Mouse (Mus musculus) brown adipose tissue, adult 24 weeks (tissue): Measurements from ENCODE around the gene Amtn. TPM values are rescaled to one million over a fixed set of nuclear protein-coding genes. Genes with fewer than 3 reads are reported as not detected.
"Not testable (repeated sequence)": the region's sequence is repeated elsewhere in the genome, so short reads cannot be mapped to it uniquely, and the experiment has no call there.

Source experiments
- H3K27ac ChIP-seq: fragments of 200-500 bp; replicated peaks from 2 replicates; pipeline ENCODE4 v1.5.1; 2012; ENCODE audit warnings: low read depth, mild to moderate bottlenecking, low read length
- H3K4me1 ChIP-seq: fragments of 200-500 bp; 2 replicates; pipeline ENCODE4 v1.6.1; 2012; ENCODE audit warnings: low read length, mixed read lengths; ENCODE audit not compliant: control insufficient read depth, insufficient read depth, insufficient read length
- H3K4me3 ChIP-seq: fragments of 200-500 bp; 2 replicates; pipeline ENCODE4 v1.5.1; 2012; ENCODE audit warnings: low read depth, mild to moderate bottlenecking, low read length, moderate library complexity; ENCODE audit not compliant: insufficient read depth
- polyA plus RNA-seq: library from polyadenylated mRNA; stranded (reverse); fragments of >200 nt; gene quantifications from 2 replicates; pipeline ENCODE4 v1.2.4, GENCODE M21; 2012; ENCODE audit not compliant: missing spikeins, insufficient read depth, insufficient read length

Amtn gene
- not detected in 2 replicates for polyA plus RNA-seq

- no peaks in the 10 kb centered on the region for H3K4me1 ChIP-seq
- H3K27ac ChIP-seq = no peak within 1 kb of the TSS
- H3K4me3 ChIP-seq = no peak within 1 kb of the TSS
Measured at GRCm38 (mm10) chr5:88375808-88376207, at the start of gene Amtn. Amtn (plus strand) TSS chr5:88376108.

DNA sequence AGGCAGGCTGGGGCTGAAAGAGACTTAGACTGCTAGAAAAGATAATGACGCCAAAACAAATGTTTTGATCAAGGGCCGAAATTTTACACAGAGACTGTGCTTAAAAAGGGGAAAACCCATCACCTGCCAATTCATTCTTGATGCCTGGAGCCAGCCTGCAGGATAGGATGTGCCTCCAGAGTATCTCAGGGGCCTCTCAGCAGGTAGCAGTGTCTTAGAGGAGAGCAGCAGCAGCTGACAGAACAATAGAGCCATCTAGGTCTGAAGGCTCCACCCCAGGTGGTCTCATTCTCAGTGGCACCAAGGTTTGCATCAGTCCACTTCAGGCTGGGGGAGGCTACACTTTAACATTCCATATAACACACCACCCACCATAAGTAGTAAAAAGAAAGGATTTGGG lies 27.4 kb upstream of the Amtn start:
- H3K27ac ChIP-seq, H3K4me3 ChIP-seq, H3K4me1 ChIP-seq: not testable (repeated sequence)

DNA sequence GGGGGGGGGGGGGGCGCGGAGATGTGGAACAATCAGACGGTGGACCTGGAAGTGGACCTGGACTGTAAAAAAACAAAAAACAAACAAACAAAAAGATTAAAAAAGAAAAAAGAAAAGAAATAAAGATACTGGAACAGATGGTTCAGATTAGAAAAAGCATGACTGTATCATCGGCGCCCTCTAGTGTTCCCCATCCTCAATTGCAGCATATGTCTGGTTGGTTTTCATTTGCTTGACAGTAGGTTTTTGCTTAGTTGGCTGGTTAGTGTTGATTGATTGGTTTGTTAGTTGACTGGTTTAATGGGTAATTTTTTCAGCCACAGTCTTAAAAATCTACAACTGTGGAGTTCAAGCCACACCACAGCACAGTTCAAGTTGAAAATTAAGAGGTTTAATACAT lies 11.1 kb upstream of the Amtn start:
- Histone ChIP-seq H3K4me3 (no peak overlapping the region), H3K27ac (no peak overlapping the region), H3K4me1 (no peaks in the 10 kb centered on the region)

DNA sequence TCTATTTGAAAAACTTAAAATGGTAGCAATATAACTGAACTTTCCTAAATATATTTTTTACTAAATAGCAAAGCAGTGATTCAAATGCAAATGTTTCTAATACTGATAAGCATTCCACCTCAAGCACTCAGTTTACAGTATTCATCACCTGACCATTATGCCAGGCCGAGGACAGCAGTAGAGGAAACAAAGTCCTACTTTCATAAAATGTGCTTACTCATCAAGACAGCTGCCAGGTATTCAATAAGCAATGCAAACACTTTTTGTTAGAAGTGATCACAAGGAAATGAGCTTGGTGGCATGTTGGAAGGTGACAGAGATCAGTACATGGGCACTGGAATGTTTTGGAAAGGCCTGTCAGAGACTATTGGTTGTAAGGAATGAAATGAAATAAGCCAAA lies 9.0 kb upstream of the Amtn start:
- Histone ChIP-seq H3K4me3 (no peak overlapping the region), H3K27ac (no peak overlapping the region), H3K4me1 (no peaks in the 10 kb centered on the region)

DNA sequence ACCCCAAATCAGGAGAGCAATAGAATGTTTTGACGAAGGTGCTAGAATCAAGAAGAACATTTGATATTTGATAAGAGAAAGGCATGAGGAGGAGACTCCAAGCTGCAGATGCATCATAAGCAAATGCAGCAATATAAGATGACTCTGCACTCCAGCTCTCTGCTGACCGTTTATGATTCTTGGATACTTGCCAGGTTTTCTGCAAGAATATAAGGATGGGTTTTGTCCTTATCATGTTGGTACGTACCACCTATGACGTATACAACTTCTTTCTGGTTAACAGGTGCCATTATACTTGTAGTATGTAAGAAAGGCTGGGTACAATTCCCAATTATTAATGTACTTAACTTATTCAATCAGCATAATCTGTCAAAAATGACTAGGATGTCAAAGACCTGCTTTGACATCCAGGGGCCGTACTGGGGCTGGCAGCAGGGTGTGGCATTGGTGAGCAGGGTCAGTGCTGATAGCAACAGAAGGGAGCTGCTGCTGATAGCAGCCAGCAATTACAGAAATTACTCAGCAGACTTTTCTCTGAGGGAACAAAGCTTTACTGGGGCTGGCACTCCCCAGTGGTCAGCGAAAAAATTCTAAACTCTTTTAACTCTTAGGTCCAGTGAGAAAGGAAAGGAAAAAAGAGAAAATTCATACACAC lies 5.2 kb upstream of the Amtn start:
- no peak overlapping the region for H3K27ac ChIP-seq
- no peaks in the 10 kb centered on the region for H3K4me1 ChIP-seq
- H3K4me3 ChIP-seq = no peak overlapping the region

DNA sequence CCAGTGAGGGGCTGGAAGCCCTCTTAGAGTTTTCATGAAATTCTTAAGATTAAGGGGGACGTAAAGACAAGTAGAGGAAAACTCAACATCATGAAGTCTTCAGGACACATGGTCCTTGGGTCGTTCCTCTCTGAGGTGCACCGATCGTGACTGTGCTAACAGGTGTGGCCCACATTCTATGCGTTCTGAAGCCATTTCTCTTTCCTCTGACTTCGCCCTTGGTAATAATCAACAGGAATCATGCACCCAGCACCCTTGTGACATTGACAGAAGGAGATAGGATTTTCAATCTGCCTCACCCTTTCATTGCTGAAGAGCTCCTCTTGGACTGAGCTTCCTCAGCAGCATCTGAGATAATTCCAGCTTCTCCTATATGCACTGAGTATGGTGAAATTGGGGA lies 3.3 kb upstream of the Amtn start:
- Histone ChIP-seq H3K4me1 (no peaks in the 10 kb centered on the region), H3K4me3 (no peak overlapping the region), H3K27ac (no peak overlapping the region)

DNA sequence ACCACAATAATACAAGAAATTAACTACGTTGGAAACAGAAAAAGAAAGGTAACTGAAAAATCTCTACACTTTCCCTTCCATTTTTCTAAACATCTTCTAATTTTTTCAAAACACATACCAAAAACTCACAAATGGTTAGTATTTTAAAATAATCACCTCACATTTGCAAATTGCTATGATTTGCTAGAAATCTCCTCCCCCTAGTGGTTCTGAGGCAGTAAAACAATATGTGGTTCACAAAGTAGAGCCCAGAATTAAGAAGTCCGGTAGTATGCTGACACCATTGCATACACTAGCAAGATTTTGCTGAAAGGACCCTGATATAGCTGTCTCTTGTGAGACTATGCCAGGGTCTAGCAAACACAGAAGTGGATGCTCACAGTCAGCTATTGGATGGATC lies 16.1 kb downstream of the Amtn start:
- H3K4me1 ChIP-seq, H3K27ac ChIP-seq, H3K4me3 ChIP-seq: not testable (repeated sequence)

GRCm38 (mm10) chr5:88398581-88398980 lies 22.7 kb downstream of the Amtn start:
- Histone ChIP-seq H3K27ac (no peak overlapping the region), H3K4me3 (no peak overlapping the region), H3K4me1 (no peaks in the 10 kb centered on the region)

GRCm38 (mm10) chr5:88399849-88400248 lies 23.9 kb downstream of the Amtn start:
- Histone ChIP-seq H3K27ac (no peak overlapping the region), H3K4me3 (no peak overlapping the region), H3K4me1 (no peaks in the 10 kb centered on the region)

DNA sequence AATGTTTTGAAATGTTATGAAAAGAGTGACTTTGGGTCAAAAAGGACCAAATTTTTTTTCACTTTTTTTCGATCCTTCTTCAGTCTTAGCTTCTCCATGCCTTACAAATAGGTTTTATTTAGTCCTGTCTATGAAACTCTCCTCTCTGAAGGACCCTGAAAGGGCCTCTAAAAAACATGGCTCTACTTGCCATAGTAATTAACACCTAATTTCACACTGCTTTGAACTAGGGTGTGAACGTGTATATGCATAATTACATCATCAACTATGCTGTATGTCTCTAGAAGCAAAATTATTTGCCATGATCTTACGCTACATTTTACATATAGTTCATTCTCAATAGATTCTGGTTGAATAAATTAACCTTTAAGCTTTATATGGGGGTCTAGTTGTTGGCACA lies 25.6 kb downstream of the Amtn start:
- Histone ChIP-seq H3K4me1 (no peaks in the 10 kb centered on the region), H3K4me3 (no peak overlapping the region), H3K27ac (no peak overlapping the region)

DNA sequence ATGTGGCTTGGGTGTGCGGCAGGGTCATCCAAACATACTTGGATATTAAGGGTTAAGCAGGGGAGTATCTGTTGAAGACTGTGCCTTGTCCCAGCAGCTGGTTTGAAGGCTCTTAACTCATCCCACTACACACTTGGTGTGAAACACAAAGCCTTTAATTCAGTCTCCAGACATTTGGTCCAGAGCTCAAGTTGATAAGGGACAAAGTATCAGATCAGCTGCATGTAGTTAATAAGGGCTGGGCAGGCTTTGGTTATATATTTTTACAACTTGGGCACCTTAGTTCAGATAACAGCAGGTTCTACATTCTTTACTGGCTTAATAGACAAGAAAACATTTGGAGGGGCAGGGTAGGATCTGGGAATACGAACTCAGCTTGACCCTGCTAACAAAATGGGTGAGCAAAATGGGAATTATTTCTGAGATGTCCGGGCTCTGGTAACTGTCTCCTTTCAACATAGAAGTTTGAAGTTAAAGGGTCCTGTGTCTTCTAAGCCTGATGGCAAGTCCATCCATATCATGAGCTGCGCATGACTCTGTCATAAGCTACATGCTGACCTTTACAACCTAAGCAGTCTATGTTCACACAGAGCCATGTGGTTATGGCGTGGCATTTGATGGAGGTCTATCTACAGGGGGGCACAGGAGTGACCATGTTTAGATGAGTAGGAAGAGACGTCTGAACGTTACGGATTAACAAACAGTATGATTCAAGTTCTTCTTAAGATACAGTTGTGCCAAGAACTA lies 44.6 kb downstream of the Amtn start:
- H3K4me3 ChIP-seq = no peak overlapping the region
- H3K4me1 ChIP-seq = no peaks in the 10 kb centered on the region
- H3K27ac ChIP-seq = no peak overlapping the region

DNA sequence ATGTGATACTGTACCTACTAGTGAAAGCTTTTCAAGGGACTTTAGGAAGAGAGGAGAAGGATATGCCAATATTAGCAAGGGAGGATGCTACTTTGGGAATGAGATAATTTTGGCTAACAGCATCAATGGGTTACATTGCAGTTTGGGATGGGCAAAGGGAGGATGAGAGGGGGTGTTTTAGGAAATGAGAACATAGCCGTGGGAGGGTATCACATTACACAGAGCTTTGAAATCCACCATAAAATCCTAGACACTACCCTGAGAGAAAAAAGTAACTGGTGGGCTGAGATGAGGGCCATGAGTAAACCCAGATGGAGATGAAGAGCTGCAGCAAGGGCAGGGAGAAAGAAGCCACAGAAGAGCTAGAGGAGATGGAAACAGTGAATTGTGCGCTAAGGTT lies 49.0 kb downstream of the Amtn start:
- not testable (repeated sequence) for H3K27ac ChIP-seq, H3K4me3 ChIP-seq, H3K4me1 ChIP-seq

DNA sequence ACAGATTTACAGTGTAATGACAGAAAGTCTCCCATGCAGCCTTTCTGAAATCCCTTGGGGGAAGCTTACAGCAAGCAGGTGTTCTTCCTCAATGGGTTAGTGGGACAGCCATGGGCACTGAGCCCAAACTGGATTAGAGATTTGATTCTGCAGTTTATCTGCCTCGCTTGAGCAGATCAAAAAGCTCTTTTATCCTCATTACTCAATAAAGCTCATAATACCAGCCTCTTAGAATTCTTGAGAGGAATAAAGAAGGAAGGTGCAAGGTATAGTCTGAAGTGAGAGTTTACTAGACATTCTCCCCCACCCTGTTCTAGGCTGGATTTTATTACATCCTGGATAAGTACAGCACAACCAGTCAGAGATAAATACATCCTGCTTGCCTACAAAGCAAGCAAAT lies 50.8 kb downstream of the Amtn start:
- Histone ChIP-seq H3K4me1 (no peaks in the 10 kb centered on the region), H3K4me3 (no peak overlapping the region), H3K27ac (no peak overlapping the region)
